Mouse (Mus musculus) adrenal gland, postnatal 25 days (tissue): ENCODE measurements at regions not wholly inside any gene's neighbourhood (a gene's known extent, or its start where the extent isn't known, plus 50 kb on each side); places are given as distances from the start of the nearest gene placed in this dataset.

Experiments
- DNase-seq: peaks from one replicate; pipeline ENCODE4 v3.0.0; 2021; ENCODE audit warnings: mixed read lengths

GRCm38 (mm10) chr12:48713646-48714045 is 668.8 kb upstream of the Foxg1 start:
- DNase-seq: no peak

GRCm38 (mm10) chr12:48729851-48730250 is 652.6 kb upstream of the Foxg1 start:
- no peak for DNase-seq

GRCm38 (mm10) chr12:48758805-48759396 is 623.6 kb upstream of the Foxg1 start:
- no peak for DNase-seq
